Mouse (Mus musculus) skeletal muscle tissue, adult 2 months (tissue): Measurements from ENCODE around the gene Evx2.

Experiments
- DNase-seq: peaks from one replicate; pipeline ENCODE4 v3.0.0-alpha.2; 2012; ENCODE audit warnings: low read depth, low spot score

Evx2 gene

DNA sequence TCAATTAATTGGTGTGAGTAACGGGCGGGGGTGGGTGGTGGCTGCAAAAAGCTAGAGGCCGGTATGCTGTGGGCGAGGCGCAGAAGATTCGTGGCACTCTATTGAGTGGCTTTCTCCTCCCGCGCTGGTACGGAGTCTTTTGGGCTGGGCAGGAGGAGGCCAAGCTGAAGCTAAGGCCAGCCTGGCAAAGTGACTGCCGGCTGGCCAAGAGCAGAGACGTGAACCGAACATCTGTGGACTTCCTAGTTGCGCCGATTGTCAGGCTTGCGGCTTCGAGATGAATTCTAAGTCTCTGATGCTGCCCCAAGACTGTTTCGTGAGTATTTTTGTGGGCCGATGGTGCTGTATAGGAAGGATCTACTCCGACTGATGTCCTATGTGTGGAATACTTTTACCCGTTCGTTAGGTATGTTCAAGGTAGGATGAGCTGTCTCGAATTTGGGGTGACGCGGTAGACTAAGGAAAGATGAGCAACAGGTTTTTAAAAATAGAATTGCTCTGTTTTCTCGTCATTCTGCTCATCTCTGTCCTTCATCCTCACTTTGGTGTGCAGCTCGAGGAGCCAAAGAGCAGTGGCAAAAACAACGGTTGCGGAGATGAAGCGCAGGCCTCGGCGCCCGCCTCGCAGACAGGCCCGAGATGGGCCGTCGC, 8.0 kb upstream of the Evx2 start:
- no peak for DNase-seq

DNA sequence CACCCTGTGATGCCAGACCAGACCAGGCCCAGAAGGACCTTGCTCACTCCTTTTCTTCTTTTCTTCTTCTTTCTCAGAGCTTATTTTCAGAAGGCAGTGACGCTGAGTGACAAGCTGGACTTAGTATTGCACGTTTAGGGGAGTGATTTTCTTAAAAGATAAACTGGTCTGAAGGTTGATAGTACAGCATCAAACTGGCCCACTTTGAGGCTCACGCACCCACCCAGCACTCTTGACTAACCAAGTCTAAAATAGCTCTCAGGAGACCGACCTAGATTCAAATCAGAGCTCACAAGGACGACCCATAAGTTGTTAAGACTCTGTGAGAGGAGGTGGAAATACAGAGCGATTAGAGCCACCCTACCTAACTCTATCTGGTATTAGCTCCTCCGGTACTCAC, 7.1 kb upstream of the Evx2 start:
- DNase-seq = no peak

DNA sequence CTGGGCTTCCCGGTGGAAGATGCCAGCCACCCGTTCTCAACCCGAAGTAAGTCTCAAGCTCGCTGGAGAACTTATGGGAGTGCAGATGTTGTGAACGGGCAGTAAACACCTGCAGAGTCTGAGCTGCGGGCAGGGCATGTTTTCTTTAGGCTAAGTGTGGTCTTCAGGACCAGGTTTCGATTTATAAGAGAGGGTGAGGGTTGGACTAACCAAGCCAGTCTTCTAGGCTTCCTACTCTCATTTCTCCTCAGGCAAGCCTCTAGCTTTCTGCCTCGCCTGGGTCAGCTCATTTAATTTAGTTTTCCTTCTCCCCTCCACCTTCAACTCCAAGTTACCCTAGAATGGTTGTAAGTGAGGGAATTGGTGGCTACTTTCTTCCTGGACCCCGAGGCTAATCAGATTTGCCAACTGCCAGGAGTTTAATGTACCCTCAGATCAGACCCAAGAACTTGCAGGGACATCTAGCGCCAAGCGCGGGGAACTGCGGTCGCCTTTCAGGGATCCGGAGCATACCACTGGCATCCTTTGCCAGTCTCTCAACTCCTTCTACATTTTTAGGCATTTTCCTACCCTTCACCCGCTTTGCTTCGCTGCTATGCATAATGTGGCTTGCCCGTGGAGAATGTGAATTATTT, 4.1 kb upstream of the Evx2 start:
- DNase-seq = no peak

DNA sequence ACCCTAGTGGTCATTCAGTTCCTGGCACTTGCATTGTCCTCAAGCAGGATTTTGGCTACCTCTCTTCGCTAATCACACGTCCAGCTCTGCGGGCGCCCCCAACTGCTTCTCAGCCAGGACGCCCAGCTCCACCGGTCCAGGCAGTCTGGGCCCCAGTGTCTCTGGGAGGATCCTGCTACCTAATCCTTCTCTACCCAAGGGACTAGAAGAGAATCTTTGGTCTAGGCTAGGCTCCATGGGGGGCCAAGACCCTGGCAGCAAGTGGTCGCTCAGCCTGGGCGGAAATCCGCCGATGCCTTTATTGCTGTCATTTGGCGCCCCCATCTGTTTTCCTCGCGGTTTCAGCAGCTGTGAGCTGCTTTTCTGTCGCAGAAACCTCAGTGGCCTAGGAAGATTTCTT, 2.3 kb upstream of the Evx2 start:
- DNase-seq = no peak

DNA sequence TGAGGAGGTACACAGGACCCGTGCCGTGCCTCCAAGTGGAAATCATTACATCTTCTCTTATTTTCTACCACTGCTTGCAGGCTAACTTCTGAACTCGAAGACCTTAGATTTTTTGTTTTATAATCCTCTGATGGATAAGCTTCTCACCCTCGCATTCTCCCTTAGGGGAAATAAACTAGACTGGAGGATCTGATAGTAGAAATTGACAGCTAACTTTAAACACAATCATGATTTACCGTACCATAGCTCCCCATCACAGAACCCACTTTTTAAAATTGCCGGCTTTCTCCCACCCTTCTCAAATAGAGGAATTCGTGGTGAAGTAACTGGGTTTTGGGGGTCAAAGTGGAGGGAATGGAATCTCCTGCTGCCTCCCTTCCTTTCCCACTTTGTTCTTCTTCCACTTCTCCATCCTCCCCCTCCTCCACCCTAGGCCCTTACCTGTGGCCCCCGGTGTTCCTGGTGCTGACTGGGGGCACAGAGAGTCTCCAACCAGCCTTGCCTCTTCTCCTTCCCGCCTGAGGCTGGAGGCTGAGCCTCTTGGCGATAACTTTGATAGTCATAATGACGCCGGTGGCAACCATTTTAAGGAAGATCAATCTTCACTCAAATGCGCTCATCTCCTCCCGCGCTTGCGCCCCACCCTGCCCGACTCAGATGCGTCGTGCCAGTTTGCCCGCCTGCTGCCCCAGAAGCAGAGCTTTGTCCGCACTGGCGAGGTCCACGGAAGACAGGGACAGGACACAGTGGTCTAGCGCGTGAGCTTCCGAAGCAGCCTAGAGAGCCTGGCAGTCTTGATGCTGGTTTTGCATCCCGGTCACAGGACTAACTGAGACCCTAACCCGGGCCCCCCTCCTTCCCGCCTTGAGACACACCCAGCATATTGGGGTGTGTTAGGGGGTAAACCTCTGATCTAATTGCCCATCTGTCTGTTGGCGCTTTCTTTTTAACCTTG, 1.3 kb upstream of the Evx2 start:
- DNase-seq = no peak

DNA sequence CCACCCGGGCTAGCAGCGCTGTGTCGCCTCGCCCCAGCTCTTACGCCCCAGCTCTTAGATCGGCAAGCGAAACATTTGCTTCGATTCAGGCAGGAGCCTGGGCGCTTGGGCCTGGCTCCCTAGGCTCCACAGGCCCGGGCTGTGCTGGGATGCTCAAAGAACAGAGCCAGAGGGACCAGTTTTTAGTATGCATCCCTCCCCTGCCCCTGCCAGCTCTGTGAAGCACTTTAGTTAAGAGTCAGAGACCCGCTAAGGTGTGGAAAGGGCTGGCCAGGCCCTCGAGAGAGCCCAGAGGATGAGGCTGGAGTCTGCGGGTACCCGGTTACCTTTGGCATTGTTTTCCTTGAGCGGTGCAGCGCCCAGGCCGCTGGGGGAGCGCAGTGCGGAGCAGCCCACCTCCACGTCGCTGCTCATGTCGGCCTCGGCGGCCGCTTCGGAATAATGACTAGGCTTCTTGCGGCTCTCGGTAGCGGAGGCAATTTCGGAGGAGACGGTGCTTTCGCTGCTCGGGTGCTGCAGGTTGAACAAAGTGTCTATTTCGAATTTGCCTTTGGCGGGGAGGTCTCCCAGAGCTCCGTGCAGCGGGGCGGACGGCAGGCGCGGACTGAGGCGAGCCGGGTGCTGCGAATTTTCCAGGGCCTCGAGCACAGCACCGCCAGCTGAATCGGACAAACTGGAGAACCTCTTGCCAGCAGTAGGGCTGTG, 538 bp downstream of the Evx2 start:
- no peak for DNase-seq

DNA sequence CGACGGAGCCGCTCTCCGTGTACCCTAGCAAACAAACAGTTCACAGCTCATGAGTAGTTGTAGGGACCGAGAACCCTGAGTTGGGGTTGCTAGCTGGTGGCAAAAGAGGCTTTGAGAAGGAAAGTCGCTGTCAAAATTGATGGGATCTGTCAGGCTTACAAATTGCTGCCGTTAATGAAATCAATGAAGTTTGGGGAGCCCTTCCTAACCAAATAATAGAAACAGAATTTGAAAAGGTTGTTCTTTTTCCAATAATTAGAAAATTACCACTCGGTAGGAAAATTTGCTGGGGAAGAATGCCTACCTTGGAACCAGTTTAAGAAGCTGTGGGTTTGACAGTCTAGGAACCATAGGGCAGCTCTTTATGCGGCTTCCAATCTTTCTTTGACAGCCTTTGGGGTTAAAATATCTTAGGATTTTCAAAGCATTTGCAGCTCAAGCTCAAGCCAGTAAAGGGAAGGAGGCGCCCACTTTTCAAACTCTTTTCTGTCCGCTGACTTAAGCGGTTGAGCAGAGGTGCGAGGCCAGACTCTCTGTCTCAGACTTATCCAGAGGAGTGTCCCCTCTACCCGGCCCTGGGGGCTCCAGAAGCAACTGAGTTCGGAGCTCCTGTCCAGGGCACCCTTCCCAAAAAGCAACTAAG, 1.2 kb downstream of the Evx2 start:
- DNase-seq = no peak

DNA sequence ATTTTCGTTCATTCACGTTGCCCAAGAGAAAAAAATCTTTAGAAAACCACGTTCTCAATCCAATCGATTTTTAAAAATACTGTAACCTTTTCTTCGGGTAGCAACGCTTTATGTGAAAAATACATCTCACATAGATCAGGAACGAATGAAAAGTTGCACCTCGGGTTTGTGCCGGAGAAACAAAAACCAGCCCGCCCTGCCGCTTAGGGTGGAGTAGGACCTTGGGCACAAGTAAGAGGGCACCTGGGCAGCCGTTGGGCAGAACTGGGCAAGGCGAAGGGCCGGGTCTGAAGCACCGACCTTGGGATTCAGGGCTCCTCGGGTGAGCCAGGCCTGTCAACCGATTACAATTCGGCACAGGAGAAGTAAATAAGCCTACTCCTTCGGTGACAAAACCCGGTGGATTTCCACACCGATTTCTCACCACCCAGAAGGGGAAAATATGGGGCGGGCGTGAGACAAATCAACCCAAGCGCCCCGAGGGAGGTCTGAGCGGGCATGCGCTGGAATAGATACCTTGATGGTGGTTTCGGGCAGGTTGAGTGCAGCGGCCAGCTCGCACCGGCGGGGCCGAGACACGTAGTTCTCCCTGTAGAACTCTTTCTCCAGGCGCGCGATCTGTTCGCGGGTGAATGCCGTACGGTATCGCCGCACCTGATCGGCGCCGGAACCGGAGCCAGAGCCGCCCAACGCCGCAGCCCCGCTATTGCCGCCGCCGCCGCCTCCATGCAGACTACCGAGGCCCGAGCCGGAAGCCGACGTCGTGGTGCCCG, 1.9 kb downstream of the Evx2 start:
- no peak for DNase-seq

DNA sequence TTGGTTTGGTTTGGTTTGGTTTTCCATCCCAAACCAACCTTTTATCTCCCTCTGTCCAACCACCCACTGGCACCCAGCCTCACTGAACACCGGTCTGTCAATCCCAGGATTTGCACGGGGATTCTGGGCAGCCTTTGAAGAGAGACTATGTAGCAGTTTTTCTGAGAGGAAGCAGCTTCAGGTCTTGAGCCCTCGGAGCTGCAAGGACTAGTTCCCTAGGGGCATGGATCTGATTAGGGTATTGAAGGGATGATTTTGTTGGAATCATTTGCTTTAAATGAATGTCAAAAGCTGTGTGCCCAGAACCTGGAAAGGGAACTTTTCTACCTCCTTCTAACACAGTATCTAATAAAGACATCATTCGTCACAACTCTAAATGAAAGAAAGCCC, 2.7 kb downstream of the Evx2 start:
- no peak for DNase-seq

DNA sequence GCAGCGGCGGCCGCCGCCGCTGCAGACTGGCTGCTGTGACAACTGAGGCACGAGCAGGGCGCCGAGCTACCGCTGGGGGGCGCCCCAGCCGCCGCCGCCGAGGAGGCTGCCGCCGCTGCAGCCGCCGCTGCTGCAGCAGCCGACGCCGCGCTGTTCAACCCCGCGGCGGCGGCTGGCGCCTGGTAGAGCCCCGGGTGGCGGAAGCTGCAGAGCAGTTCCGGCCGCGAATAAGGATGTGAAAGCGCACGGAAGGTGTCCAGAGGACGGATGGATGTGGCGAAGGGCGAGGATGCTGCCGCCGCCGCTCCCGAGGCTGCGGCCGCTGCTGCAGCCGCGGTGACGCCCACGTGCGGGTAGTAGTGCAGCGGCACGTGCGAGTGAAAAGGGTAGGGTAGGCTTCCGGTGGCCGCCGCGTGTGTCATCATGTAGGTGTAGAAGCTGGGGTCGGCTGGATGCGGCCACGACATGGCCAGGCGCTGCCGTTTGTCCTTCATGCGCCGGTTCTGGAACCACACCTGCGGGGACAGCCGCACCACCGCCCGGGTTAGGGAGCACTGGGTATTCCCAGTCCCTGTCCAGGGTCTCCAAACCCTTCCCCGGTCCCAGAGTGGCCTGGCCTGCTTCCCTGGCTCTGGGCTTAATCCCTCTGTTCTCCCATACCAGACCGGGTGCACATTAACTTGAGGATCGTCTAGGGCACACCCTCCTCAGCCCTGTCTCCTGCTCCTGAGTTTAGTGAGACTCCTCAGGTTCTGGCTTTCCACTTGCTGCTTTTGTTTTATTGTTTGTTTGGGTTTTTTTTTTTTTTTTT, 3.3 kb downstream of the Evx2 start:
- no peak for DNase-seq

DNA sequence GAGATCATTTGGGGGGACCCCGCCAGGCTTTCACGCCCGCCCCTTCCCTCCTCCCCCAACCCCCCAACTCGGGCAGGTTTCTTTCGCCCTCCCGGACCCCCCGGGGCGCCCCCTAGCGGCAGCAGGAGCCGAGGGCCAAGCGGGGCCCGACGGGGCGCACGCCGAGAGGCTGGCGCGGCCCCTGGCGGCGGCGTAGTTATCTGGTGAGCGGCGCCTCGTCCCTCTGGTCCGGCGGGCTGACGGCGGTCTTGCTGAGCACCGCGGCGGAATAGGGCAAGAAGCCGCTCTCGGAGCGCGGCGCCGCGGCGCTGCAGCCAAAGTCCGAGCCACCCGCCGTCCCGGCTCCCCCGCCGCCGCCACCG, 4.0 kb downstream of the Evx2 start:
- no peak for DNase-seq

DNA sequence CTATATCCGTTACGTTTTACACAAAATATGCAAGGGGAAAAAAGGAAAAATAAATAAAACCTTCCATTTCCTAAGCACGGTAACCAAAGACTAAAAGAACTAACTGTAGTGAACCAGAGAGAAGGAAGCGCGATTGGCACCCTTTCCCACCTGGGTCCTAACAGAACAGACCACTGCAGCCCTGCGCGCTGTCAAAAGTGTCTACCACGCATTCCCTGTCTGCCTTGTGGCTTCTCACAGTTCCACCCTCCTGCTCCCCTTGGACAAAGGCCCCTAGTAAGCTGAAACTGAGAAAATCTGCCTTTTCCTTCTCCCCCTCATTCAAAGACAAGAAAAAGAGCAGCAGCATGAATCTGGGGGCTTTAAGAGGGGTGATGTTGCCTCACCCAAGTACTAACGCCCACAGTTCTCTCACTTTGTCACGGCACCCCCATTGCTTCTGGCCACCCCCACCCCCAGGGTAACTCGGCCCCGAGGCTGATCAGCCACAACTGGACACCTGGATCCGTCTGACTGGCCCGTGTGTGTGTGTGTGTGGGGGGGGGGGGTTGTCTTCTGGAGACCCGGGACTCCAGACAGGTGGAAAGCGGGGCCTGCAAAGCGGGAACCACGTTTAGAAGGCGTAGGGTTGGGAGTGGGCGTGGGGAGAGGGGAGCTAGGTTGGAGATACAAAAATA, 4.5 kb downstream of the Evx2 start:
- no peak for DNase-seq

DNA sequence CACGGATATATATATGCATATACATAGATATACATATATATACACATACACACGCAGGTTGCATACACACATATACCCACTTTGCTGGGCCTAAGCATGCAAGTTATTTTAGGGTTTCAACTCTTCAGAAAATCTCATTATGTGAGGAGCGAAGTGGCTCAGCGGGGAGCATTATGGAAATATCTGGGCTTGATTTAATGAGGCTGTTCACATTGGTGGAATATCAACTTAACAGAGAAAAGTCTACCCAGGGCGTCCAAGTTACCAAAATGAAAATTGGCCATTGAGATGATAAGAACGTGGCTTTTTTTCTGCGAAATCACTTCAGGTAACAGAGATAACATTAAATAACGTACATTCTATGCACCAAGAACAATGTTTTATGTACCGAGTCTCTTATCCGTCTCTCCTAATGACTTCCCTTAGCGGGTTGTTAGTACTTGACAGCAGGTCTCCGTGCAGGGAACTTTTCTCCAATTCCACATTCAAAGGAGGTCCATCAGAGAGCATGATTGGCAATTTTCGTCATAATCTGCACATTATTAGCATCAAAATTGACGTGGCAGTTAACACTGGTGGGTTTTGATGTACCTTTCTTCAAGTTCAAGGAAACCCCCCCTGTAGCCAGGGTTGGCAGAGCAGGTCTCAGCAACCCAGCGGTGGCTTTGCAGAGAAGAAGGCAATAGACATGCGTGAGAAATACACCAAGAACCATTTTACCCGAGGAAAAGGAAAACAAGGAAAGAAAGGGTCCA, 5.4 kb downstream of the Evx2 start:
- DNase-seq = no peak

DNA sequence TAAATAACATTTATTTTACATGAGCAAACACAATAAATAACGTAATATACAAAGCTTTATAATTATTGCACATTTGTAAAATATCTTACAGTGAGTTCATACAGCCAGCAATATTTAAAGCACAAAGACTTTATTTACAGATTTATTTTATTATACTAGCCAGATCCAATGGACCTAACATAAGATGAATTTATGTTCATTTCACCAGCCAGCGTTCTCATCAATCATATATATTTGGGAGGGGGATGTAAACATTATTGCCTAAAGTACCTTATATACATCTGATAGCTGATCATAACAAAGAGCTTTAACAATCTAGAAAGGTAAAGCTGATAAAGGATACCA, 6.4 kb downstream of the Evx2 start:
- no peak for DNase-seq

DNA sequence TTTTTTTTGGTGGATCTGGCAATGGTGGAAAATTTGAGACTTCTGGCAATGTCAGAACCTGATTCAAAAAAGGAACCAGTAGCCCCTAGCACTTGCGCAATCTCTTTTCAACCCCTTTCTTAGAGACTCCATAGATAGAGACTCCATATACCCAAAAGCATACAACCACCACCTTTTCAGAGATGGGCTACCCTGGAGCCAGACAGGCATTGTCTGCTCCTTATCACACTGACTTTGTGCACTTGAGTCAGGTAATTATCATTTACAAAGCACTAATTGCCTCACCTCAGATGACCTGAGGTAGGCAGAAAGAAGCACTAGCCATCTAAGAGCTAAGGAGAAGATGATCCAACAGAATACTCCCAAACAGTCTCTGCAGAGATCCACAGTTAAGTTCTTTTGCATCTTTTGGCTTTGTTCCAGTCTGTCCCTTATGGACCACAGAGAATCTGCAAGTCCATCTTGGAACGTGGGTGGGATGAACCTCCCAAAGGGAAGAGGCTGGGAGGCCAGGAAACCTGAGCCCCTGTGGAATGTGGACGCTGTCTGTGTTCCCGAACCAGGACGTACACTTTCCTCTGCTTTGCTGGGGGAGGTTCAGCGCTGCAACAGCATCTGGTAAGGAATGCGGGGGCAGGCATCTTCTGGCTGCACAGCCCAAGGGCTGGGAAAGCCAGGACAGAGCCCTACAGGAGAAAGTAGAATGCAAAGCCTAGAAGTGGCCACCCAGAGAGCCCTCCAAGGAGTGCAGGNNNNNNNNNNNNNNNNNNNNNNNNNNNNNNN, 12.1 kb downstream of the Evx2 start:
- no peak for DNase-seq

DNA sequence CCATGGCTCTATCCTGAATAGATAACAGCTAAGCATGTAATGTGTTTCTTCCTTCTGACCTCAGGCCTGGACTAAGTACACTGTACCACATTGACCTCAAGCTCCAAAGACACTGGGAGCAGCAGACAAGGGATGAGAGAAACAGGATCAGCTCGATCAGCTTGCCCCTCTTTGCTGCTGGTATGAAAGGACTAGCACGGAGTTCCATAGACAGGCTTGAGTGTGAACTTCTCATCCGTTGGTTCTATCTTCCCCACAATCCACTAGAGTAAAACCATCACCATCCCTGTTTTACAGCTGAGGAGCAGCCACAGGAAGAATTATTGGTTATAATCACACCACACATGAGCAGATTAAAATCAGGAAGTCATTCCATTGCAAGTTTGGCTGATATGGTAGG, 13.7 kb downstream of the Evx2 start:
- no peak for DNase-seq

DNA sequence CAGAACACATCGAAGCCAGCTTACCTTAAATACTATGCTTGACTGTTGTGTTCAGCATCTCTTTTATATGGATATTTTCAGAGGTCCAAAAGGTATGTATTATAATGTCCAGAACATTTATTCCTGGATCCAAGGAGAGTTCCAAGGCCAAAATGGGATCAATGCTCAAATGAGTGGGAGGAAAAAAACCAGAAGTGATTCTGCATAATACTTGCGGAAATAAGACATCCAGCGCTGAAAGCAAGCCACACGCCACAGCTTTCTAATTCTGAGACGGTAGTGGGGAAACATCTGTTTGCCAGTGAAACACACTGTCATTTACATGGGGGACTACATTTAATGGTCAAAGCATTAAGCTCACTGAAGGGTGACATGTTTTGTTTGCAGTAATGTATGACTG, 16.9 kb downstream of the Evx2 start:
- no peak for DNase-seq

DNA sequence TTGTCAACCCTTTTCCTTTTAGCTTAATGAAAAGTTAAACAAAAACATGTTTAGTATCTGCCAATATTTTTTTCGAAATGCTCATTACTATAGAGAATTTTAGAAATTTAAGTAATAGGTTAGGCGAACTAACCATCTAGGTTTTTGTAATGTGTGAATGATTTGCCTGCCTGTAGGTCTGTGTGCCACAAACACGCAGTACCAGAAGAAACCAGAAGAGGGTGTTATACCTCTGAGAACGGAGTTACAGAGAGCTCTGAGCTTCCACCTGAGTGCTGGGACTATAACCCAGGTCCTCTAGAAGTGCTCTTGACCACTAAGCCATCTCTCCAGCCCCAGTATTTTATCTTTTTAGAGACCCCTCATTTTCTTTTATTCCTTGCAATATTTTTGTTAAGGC, 23.9 kb downstream of the Evx2 start:
- DNase-seq = no peak
